Mouse (Mus musculus) G1E (cell line): ENCODE data around the gene Crx.

Experiments used
- CTCF ChIP-seq: IDR thresholded peaks from 2 replicates; pipeline ENCODE4 v1.5.1; 2012; ENCODE audit warnings: low read depth, low read length, inconsistent platforms, mixed read lengths
- GATA1 ChIP-seq: IDR thresholded peaks from 2 replicates; pipeline ENCODE4 v1.6.1; 2012; ENCODE audit warnings: borderline replicate concordance, low read length, inconsistent platforms, mixed read lengths
- POLR2AphosphoS5 ChIP-seq: IDR thresholded peaks from 2 replicates; pipeline ENCODE4 v1.6.1; 2012; ENCODE audit warnings: low read depth, low read length, inconsistent platforms; ENCODE audit not compliant: insufficient replicate concordance
- TAL1 ChIP-seq: conservative IDR thresholded peaks from 2 replicates; pipeline ENCODE4 v1.6.1; 2012; ENCODE audit warnings: low read depth, low read length, inconsistent platforms, mixed read lengths

GRCm38 (mm10) chr7:15881831-15882230 lies 2.1 kb upstream of the Crx start:
- TF ChIP-seq CTCF (no peak), POLR2AphosphoS5 (no peak), GATA1 (no peak), TAL1 (no peak)
